In genomic region chrX:166906602-166907001, GRCm38 (mm10) we compare ENCODE assay signal across 9 mouse cellular contexts.
"Had no signal": no experiment of that assay in that cellular context is flagged by ENCODE, and none has a peak within 500 bp of the region (broad histone marks: within the 10 kb centered on the region; RNA-seq: fewer than 3 reads in every experiment).

No protein-coding gene starts in this region.

- DNase-seq: kidney, adult 11 months; kidney, adult 8-10 months; kidney, postnatal 10 days; kidney, postnatal 36 days; liver, embryonic 13.5 days; lung, adult 2 months; thymus, postnatal 25 days had no signal

- ATAC-seq: intestine, embryonic 15.5 days; midbrain, embryonic 16.5 days had no signal
